Mouse (Mus musculus) inflammation-experienced regulatory T-cells, adult 6 months (primary cell): ENCODE measurements around the gene Zc3hc1. TPM values are rescaled to one million over a fixed set of nuclear protein-coding genes. Genes with fewer than 3 reads are reported as not detected.
"Not testable (repeated sequence)": the region's sequence is repeated elsewhere in the genome, so short reads cannot be mapped to it uniquely, and the experiment has no call there.

Experiments used
- ATAC-seq: one replicate; pipeline ENCODE4 v1.8.0; 2017
- polyA plus RNA-seq, 3 experiments: library from polyadenylated mRNA; unstranded; fragments of 100-300 nt; shearing (Covaris generic); gene quantifications; one replicate each; pipeline ENCODE4 v1.2.1; 2017

Gene Zc3hc1
- polyA plus RNA-seq, result 10 to 100 TPM; 34.5 to 58.1 (median 44.4) TPM

DNA sequence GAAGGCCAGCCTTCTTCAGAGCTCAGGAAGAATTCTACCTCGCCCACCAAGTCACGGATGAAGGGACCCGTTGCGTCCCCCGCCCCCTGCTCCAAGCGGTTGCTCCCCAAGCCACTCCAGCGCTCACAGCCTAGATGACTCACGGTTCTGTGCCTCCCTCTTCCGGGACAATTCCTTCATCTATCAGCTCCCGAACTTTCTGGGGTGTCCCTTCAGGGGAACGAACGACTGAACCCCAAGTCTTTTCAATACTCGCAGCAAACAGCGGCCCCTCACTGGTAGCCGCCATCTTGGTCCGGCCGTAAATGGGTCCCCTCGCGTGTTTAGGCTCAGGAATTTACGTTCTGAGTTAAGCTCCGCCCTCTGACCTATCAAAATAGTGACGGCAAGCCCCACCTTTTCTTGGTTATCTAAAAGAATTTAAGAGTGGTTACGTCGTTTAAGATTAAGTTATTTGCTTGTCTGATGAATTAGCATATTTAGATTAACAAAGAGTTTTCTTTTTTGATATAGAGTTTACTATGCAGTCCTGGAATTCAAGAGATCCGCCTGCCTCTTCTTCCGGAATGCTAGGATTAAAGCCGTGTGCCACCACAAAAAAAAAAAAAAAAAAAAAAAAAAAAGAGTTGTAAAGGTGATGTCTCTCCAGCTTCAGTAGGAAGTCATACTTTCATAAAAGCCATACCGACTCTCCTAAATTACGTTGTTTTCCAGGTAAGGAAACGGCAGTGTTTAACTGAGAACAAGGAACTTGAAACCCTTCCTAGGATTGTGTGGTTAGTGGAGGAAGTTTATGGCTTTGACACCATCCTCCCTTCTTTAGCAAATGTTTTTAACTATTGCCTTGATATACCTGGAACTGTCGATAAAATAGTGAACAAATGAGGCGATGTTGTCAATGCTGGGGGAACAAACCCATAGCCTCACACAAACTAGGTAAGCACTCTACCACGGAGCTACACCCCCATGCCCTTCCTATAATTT lies at the start of gene Zc3hc1:
Gene Zc3hc1 (minus strand): TSS at position 315 of the 984 bp plus-strand sequence.
- peak; percentile 99 for ATAC-seq

- no peak for ATAC-seq
Observed at GRCm38 (mm10) chr6:30439576-30439975, 48.7 kb upstream of the Zc3hc1 start.

- no peak for ATAC-seq
Observed at GRCm38 (mm10) chr6:30437054-30437453, 46.2 kb upstream of the Zc3hc1 start.

DNA sequence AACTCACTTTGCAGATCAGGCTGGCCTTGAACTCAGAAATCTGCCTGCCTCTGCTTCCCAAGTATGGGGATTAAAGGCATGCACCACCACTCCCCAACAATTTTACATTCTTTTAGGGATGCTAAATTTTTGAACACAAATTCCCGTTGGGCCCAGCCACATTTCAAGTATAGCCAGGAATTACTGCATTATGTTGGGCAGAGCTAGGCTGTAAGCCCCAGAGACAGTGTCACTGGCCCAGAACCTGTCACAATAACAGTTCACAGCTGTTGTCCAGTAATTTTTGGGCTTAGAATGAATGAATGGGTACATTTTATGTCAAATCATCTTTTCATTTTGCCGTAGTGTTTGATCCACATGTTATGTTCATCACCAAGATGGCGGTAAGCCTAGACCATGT lies 45.6 kb upstream of the Zc3hc1 start:
- no peak for ATAC-seq

GRCm38 (mm10) chr6:30432461-30433192 lies 41.8 kb upstream of the Zc3hc1 start:
- ATAC-seq, result no peak

DNA sequence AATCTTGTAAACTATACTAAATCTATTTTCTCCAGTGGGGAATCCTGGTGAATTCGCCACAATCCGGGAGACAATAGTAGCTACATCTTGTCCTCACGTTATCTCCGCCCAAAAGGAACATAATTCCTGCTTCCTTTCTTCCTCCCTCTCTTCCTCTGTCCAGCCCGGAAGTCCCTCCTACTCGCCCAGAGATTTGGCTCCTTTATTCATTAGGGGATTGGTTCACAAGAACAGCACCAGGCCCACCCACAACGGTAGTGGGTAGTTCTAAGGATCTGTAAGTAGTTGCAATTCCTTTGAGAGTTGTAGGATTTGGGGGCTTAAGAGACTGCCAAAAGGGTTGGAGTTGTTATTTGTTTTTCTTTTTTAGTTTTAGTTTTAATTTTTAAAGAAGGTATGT lies 26.0 kb upstream of the Zc3hc1 start:
- ATAC-seq, result no peak

DNA sequence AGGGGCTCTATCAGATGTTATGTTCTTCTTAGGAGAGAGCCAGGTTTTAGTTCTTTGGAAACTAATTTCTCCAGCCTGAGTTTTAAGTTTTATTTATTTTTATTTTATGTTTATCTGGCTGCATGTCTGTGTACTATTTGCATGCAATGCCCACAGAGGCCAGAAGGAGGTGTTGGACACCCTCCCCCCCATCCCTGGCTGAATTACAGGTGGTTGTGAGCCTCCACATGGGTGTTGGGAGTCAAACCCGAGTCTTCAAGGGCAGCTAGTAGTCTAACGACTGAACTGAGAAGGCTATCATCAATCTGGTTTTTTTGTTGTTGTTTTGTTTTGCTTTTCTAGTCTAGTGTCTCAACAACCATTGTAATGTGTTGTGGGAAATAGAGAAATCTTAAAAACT lies 25.3 kb upstream of the Zc3hc1 start:
- ATAC-seq, result no peak

DNA sequence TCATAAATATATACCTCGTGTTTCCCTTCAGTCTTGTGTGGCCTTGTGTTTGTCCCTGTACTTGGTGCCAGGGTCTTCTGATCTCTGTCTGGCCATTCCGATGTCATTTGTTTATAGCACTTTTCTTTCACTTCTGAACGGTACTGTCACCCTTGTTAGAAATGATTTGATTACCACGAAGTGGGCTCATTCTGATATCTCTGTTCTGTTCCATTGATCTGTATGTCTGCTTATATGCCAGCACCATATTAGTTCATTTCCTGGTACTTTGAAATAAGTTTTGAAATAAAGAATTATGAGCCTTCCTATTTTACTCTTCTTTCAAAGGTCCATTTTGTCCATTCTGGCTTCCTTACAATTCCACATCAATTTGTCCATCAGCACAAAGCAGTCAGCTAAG lies 20.5 kb upstream of the Zc3hc1 start:
- no peak for ATAC-seq

- no peak for ATAC-seq
Observed at GRCm38 (mm10) chr6:30409399-30410093, 18.7 kb upstream of the Zc3hc1 start.

- no peak for ATAC-seq
Observed at GRCm38 (mm10) chr6:30408276-30408675, 17.4 kb upstream of the Zc3hc1 start.

DNA sequence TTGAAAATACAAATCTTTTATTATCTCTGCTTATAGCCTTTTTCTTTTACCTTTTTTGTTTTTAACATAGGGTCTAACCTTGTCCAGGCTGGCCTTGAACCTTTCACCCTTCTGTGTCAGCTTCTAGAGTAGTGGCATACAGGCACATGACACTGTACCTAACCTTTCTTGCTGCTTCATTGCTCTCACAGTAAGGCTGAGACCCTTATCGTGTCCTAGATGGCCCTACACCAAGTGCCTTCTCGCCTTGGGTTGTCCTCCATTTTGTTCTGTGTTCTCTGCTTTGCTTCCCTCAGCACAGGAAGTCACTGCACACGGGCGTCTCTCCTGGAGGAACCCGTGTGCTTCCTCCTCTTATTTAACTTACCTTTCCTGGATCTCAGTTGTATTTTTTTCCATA lies 13.8 kb upstream of the Zc3hc1 start:
- no peak for ATAC-seq

- ATAC-seq, result peak; percentile 37
Observed at GRCm38 (mm10) chr6:30403465-30403864, 12.6 kb upstream of the Zc3hc1 start.

DNA sequence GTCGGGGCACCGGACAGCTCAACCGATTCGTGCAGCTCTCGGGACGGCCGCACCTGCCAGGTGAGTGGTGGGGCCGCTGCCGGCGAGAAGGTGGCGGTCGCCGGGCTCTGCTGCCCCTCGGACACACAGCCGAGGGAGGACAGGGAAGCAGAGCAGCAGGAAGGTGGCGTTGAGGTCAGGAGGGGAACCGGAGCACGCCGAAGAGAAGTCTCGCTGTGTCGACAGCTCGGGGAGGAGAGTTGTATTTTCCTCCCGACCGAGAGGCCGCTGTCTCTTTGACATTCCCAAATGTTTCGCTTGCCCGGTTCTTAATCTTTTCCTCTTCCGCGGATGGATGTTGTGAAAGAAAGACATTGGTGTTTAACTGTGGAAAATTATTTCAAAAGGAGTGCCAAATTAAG lies 11.3 kb upstream of the Zc3hc1 start:
- ATAC-seq, result peak; percentile 8

GRCm38 (mm10) chr6:30401308-30402015 lies 10.6 kb upstream of the Zc3hc1 start, which contains the start of gene Klhdc10:
Gene Klhdc10, plus strand, starts transcription at chr6:30401868.
- peak; percentile 94 for ATAC-seq

DNA sequence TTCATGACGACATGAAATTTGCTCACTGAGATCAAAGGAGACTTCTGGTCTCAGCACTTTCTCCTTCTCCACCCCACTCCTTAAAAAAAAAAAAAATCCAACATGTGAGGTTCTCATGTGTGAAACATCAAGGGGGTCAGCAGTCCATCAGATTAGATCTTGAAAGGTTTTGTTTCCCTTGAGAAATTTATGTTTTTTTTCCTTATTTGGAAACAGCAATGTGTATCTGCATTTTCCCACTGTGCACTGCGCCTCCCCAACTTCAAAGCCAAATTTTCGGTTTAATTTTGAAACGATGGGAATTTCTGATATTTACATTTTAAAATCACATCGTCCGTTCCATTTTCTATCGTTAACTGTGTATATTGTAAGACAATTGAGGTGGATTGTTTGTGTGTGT lies 9.9 kb upstream of the Zc3hc1 start:
- ATAC-seq, result no peak

DNA sequence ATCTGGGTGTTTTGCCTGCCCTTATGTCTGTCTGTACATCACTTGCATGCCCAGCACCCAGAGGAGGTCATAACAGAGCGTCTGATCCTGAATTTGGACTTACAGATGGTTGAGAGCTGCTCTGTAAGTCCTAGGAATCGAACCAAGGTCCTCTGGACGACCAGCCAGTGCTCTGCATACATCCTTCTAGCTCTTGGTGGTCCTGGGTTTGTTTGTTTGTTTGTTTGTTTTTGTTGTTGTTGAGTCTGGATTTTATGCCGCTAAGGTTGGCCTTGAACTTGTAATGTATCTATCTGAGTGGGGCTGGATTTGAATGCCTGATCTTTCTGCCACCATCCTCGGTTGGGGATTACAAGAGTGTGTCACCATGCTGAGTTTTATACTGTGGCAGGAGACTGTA lies 9.3 kb upstream of the Zc3hc1 start:
- ATAC-seq, result no peak

- no peak for ATAC-seq
Observed at GRCm38 (mm10) chr6:30391996-30392395, 1.2 kb upstream of the Zc3hc1 start.

- ATAC-seq, result not testable (repeated sequence)
Observed at GRCm38 (mm10) chr6:30390271-30390670, 557 bp downstream of the Zc3hc1 start.

DNA sequence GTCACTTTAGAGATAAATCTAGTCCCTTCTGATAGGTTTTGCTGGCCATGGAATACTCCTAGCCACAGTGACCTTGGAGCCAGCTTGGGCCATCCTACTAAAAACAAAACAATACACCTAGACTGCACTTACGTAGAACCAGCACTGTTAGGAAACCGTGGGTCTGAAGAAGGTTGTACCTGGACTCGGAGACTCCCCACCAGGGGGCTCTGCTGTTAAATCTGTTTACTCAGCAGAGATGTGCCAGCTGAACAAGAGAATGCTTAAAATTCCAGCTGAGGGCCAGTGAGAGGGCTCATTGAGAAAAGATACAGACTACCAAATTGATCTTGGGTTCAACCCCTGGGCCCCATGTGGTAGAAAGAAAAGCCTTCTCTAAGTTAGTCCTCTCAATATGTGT lies 9.7 kb downstream of the Zc3hc1 start:
- ATAC-seq, result no peak

DNA sequence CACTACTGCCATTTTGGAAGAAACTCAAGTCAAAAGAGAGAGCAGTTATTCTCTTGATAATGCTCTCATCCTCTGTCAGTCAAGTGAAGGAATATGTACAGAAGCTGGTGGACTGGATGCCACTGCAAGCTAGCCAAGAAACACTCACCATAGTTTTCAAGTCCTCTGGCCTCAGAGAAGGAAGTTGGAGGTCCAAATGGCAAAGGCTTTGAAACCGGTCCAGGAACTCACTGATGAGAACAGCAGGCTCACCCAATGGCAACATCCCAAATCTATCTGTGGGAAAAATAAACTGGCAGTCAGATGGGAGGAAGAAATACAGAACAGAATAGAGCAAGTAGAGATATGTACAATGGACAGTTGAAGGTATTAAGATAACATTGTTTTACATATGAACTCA lies 15.0 kb downstream of the Zc3hc1 start:
- no peak for ATAC-seq

DNA sequence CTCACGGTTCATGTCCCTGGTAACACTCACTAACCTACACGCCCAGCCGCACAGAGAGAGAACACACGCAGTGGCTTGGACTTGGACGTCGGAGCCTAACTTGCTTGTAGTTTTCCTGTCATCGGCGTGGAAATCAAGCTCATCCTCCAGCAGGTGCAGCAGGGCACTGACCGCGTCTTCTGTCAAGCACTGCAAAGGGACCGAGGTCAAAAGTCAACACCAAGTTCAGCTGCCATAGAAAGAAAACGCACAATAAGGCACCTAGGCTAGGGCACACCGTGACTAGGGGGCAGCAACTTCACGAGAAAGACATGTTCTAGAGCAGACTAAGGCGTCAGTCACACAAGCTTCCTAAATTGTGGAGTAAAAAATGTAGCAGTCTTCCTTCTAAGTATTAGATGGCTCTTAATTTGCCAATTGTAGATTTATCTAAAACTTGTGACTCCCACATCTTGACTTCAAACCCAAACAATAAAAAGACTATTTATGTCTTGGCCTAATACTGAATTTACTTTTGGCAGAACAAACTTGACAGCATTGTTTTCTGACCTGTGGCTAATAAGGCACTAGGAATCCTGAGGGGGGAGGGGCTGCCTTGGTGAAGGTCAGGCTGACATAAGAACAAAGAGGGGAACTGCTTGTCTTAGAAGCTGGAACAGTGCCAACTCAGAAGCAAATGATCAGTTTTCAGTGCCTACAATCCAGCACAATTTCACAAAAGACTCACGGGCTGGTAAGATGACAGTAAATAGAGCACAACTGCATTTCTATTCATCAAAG lies 15.9 kb downstream of the Zc3hc1 start:
- ATAC-seq, result no peak
